Mouse (Mus musculus): ENCODE measurements around the gene Zgrf1. TPM values are rescaled to one million over a fixed set of nuclear protein-coding genes. Genes with fewer than 3 reads are reported as not detected.

The Zgrf1 gene
- polyA plus RNA-seq, 2 experiments: 4.0 to 4.7 TPM

- DNase-seq (ENCODE audit: low read depth in 3 of 3, low spot score in 3 of 3) (no peak), ATAC-seq (ENCODE audit: insufficient read depth) (no peak)
- Histone ChIP-seq H3K4me2 (ENCODE audit: low read depth) (no peak overlapping the region), H3K4me1 (replicated peaks; ENCODE audit: control insufficient read depth in 2 of 2, insufficient read depth in 2 of 2, low read length in 1 of 2) (no peaks in the 10 kb centered on the region), H3K9me3 (ENCODE audit: control insufficient read depth, low read length) (no peaks in the 10 kb centered on the region), H3K9ac (replicated peaks) (no peak overlapping the region), H3K4me3 (ENCODE audit: insufficient read depth in 1 of 2, low read depth in 2 of 2, low read length in 2 of 2) (no peak overlapping the region), H3K36me3 (replicated peaks; ENCODE audit: control insufficient read depth, insufficient read depth, low read depth) (no peaks in the 10 kb centered on the region), H3K27me3 (ENCODE audit: control insufficient read depth, insufficient read depth, low read length) (no peaks in the 10 kb centered on the region), H3K27ac (no peak overlapping the region)
- WGBS (ENCODE audit: insufficient replicate concordance): 63% methylated on average over 2 of the region's 2 CpGs
- TF ChIP-seq EP300 (IDR thresholded peaks at IDR 0.05; ENCODE audit: low read depth): no peak
These were observed 39.6 kb upstream of the Zgrf1 start for GRCm38 (mm10) chr3:127513699-127514098.

- 76% methylated on average over 1 of the region's 1 CpGs for WGBS (ENCODE audit: insufficient replicate concordance)
- DNase-seq (ENCODE audit: low read depth in 3 of 3, low spot score in 3 of 3): no peak
- H3K36me3 ChIP-seq (replicated peaks; ENCODE audit: control insufficient read depth, insufficient read depth, low read depth): no peaks in the 10 kb centered on the region
- H3K9me3 ChIP-seq (ENCODE audit: control insufficient read depth, low read length): no peaks in the 10 kb centered on the region
- H3K27me3 ChIP-seq (ENCODE audit: control insufficient read depth, insufficient read depth, low read length): no peaks in the 10 kb centered on the region
- no peak overlapping the region for H3K9ac ChIP-seq (replicated peaks)
- ATAC-seq (ENCODE audit: insufficient read depth): no peak
- no peaks in the 10 kb centered on the region for H3K4me1 ChIP-seq (replicated peaks; ENCODE audit: control insufficient read depth in 2 of 2, insufficient read depth in 2 of 2, low read length in 1 of 2)
- H3K27ac ChIP-seq: no peak overlapping the region
- H3K4me3 ChIP-seq (ENCODE audit: insufficient read depth in 1 of 2, low read depth in 2 of 2, low read length in 2 of 2): no peak overlapping the region
- TF ChIP-seq CTCF (IDR thresholded peaks at IDR 0.05; ENCODE audit: low read depth) (no peak), EP300 (IDR thresholded peaks at IDR 0.05; ENCODE audit: low read depth) (no peak)
- H3K4me2 ChIP-seq (ENCODE audit: low read depth): no peak overlapping the region
These were observed 38.0 kb upstream of the Zgrf1 start for GRCm38 (mm10) chr3:127515251-127515650.

GRCm38 (mm10) chr3:127520300-127520699 is 33.0 kb upstream of the Zgrf1 start:
- Histone ChIP-seq H3K4me1 (replicated peaks; ENCODE audit: control insufficient read depth in 2 of 2, insufficient read depth in 2 of 2, low read length in 1 of 2) (no peaks in the 10 kb centered on the region), H3K9me3 (ENCODE audit: control insufficient read depth, low read length) (no peaks in the 10 kb centered on the region), H3K27me3 (ENCODE audit: control insufficient read depth, insufficient read depth, low read length) (no peaks in the 10 kb centered on the region), H3K4me2 (ENCODE audit: low read depth) (no peak overlapping the region), H3K27ac (no peak overlapping the region), H3K36me3 (replicated peaks; ENCODE audit: control insufficient read depth, insufficient read depth, low read depth) (no peaks in the 10 kb centered on the region), H3K9ac (replicated peaks) (no peak overlapping the region), H3K4me3 (ENCODE audit: insufficient read depth in 1 of 2, low read depth in 2 of 2, low read length in 2 of 2) (no peak overlapping the region)
- WGBS (ENCODE audit: insufficient replicate concordance): 53% methylated on average over 6 of the region's 6 CpGs
- ATAC-seq (ENCODE audit: insufficient read depth): no peak
- DNase-seq (ENCODE audit: low read depth in 3 of 3, low spot score in 3 of 3): no peak
- no peak for TF ChIP-seq EP300 (IDR thresholded peaks at IDR 0.05; ENCODE audit: low read depth)
- no peak for TF ChIP-seq CTCF (IDR thresholded peaks at IDR 0.05; ENCODE audit: low read depth)

- Histone ChIP-seq H3K4me2 (ENCODE audit: low read depth) (no peak overlapping the region), H3K9ac (replicated peaks) (no peak overlapping the region), H3K27me3 (ENCODE audit: control insufficient read depth, insufficient read depth, low read length) (no peaks in the 10 kb centered on the region), H3K4me3 (ENCODE audit: insufficient read depth in 1 of 2, low read depth in 2 of 2, low read length in 2 of 2) (no peak overlapping the region), H3K9me3 (ENCODE audit: control insufficient read depth, low read length) (no peaks in the 10 kb centered on the region), H3K27ac (no peak overlapping the region), H3K36me3 (replicated peaks; ENCODE audit: control insufficient read depth, insufficient read depth, low read depth) (no peaks in the 10 kb centered on the region), H3K4me1 (replicated peaks; ENCODE audit: control insufficient read depth in 2 of 2, insufficient read depth in 2 of 2, low read length in 1 of 2) (no peaks in the 10 kb centered on the region)
- WGBS (ENCODE audit: insufficient replicate concordance): 55% methylated on average over 10 of the region's 10 CpGs
- ATAC-seq (ENCODE audit: insufficient read depth) (no peak), DNase-seq (ENCODE audit: low read depth in 3 of 3, low spot score in 3 of 3) (no peak)
- no peak for TF ChIP-seq EP300 (IDR thresholded peaks at IDR 0.05; ENCODE audit: low read depth)
- no peak for TF ChIP-seq CTCF (IDR thresholded peaks at IDR 0.05; ENCODE audit: low read depth)
These were observed 32.1 kb upstream of the Zgrf1 start for GRCm38 (mm10) chr3:127521156-127521555.

- DNase-seq (ENCODE audit: low read depth in 3 of 3, low spot score in 3 of 3): no peak
These were observed 28.0 kb upstream of the Zgrf1 start for GRCm38 (mm10) chr3:127525188-127525819.

More at GRCm38 (mm10) chr3:127525188-127525819, 28.0 kb upstream of the Zgrf1 start:
- H3K4me1 ChIP-seq (replicated peaks; ENCODE audit: control insufficient read depth in 2 of 2, insufficient read depth in 2 of 2, low read length in 1 of 2): no peaks in the 10 kb centered on the region
- ATAC-seq (ENCODE audit: insufficient read depth): no peak
- no peak overlapping the region for H3K4me3 ChIP-seq (ENCODE audit: insufficient read depth in 1 of 2, low read depth in 2 of 2, low read length in 2 of 2)
- no peaks in the 10 kb centered on the region for H3K36me3 ChIP-seq (replicated peaks; ENCODE audit: control insufficient read depth, insufficient read depth, low read depth)
- no peak overlapping the region for H3K4me2 ChIP-seq (ENCODE audit: low read depth)
- H3K27ac ChIP-seq: no peak overlapping the region
- H3K9me3 ChIP-seq (ENCODE audit: control insufficient read depth, low read length): no peaks in the 10 kb centered on the region
- H3K9ac ChIP-seq (replicated peaks): no peak overlapping the region
- no peaks in the 10 kb centered on the region for H3K27me3 ChIP-seq (ENCODE audit: control insufficient read depth, insufficient read depth, low read length)
- no peak for TF ChIP-seq EP300 (IDR thresholded peaks at IDR 0.05; ENCODE audit: low read depth)
- TF ChIP-seq CTCF (IDR thresholded peaks at IDR 0.05; ENCODE audit: low read depth): no peak
- 58% methylated on average over 8 of the region's 8 CpGs for WGBS (ENCODE audit: insufficient replicate concordance)
